Mouse (Mus musculus) hindbrain, embryonic 13.5 days (tissue): ENCODE measurements around the gene Sesn2. TPM values are rescaled to one million over a fixed set of nuclear protein-coding genes. Genes with fewer than 3 reads are reported as not detected.
"Not testable (repeated sequence)": the region's sequence is repeated elsewhere in the genome, so short reads cannot be mapped to it uniquely, and the experiment has no call there.

Experiments used
- ATAC-seq: fragments of 200-750 bp; cut with Nextera tagmentation; 2 replicates; pipeline ENCODE4 v1.8.0; 2017; ENCODE audit warnings: moderate TSS enrichment; ENCODE audit not compliant: low FRiP score
- H3K27ac ChIP-seq: fragments of 300-500 bp; sonication (generic); 2 replicates; pipeline ENCODE4 v1.5.1; 2015; ENCODE audit warnings: inconsistent platforms, mild to moderate bottlenecking, moderate library complexity
- H3K27me3 ChIP-seq: fragments of 300-500 bp; sonication (generic); 2 replicates; pipeline ENCODE4 v1.6.1; 2015; ENCODE audit warnings: mild to moderate bottlenecking, inconsistent platforms
- H3K36me3 ChIP-seq: fragments of 300-500 bp; sonication (generic); 2 replicates; pipeline ENCODE4 v1.6.1; 2015; ENCODE audit warnings: mild to moderate bottlenecking, inconsistent platforms
- H3K4me1 ChIP-seq: fragments of 300-500 bp; sonication (generic); replicated peaks from 2 replicates; pipeline ENCODE4 v1.6.1; 2015; ENCODE audit warnings: inconsistent platforms
- H3K4me2 ChIP-seq: fragments of 300-500 bp; sonication (generic); 2 replicates; pipeline ENCODE4 v1.6.1; 2015; ENCODE audit warnings: inconsistent platforms, mild to moderate bottlenecking, moderate library complexity
- H3K4me3 ChIP-seq: fragments of 300-500 bp; sonication (generic); 2 replicates; pipeline ENCODE4 v1.5.1; 2015; ENCODE audit warnings: mild to moderate bottlenecking, inconsistent platforms
- H3K9ac ChIP-seq: fragments of 300-500 bp; sonication (generic); 2 replicates; pipeline ENCODE4 v1.6.1; 2015; ENCODE audit warnings: mild to moderate bottlenecking, inconsistent platforms
- H3K9me3 ChIP-seq: fragments of 300-500 bp; sonication (generic); 2 replicates; pipeline ENCODE4 v1.6.1; 2016; ENCODE audit warnings: inconsistent platforms
- WGBS: fragments of 180-500 bp; shearing (Covaris S2); methylation state at CpG from one replicate; pipeline ENCODE4 v1.1.7; 2015; 5-methylcytosine and 5-hydroxymethylcytosine counted together
- polyA plus RNA-seq: library from polyadenylated mRNA; unstranded; fragments of >200 nt; fragmentation: Nextera tagmentation; extraction: Ambion mirVana; gene quantifications from 2 replicates; pipeline ENCODE4 v1.2.1, GENCODE M21; 2015

Gene Sesn2
- polyA plus RNA-seq: 6.6 and 8.1 TPM in 2 replicates

- no peaks in the 10 kb centered on the region for H3K36me3 ChIP-seq
- peak within 1 kb of the TSS; percentile 82 for H3K27ac ChIP-seq
- ATAC-seq: peak; percentile 93
- H3K4me1 ChIP-seq: peaks cover 32% of the 10 kb centered on the region
- peak within 1 kb of the TSS; percentile 87 for H3K4me3 ChIP-seq
- 0% methylated on average over 32 of the region's 32 CpGs for WGBS
- no peaks in the 10 kb centered on the region for H3K9me3 ChIP-seq
- H3K4me2 ChIP-seq: peak within 1 kb of the TSS; percentile 94
- H3K27me3 ChIP-seq: peaks cover 8% of the 10 kb centered on the region
- peak within 1 kb of the TSS; percentile 82 for H3K9ac ChIP-seq
Measured at GRCm38 (mm10) chr4:132510352-132510798, at the start of gene Sesn2. Gene Sesn2 (minus strand): TSS chr4:132510501.

- not testable (repeated sequence) for H3K9me3 ChIP-seq, H3K4me2 ChIP-seq, H3K27ac ChIP-seq, H3K9ac ChIP-seq, H3K27me3 ChIP-seq, ATAC-seq, H3K4me1 ChIP-seq, H3K4me3 ChIP-seq
- peaks cover 42% of the 10 kb centered on the region for H3K36me3 ChIP-seq
- 94% methylated on average over 7 of the region's 7 CpGs for WGBS
Measured at GRCm38 (mm10) chr4:132555550-132555949, 45.2 kb upstream of the Sesn2 start.

GRCm38 (mm10) chr4:132554653-132555052, 44.4 kb upstream of the Sesn2 start:
- Histone ChIP-seq H3K9me3 (no peaks in the 10 kb centered on the region), H3K36me3 (peaks cover 50% of the 10 kb centered on the region), H3K4me1 (no peaks in the 10 kb centered on the region), H3K4me2 (no peak overlapping the region), H3K27ac (no peak overlapping the region), H3K4me3 (no peak overlapping the region), H3K9ac (no peak overlapping the region), H3K27me3 (no peaks in the 10 kb centered on the region)
- 86% methylated on average over 8 of the region's 8 CpGs for WGBS
- ATAC-seq: no peak

GRCm38 (mm10) chr4:132554221-132554620, 43.9 kb upstream of the Sesn2 start:
- peaks cover 54% of the 10 kb centered on the region for H3K36me3 ChIP-seq

GRCm38 (mm10) chr4:132545851-132546250, 35.5 kb upstream of the Sesn2 start:
- Histone ChIP-seq H3K27ac (no peak overlapping the region), H3K36me3 (peaks cover 90% of the 10 kb centered on the region), H3K27me3 (no peaks in the 10 kb centered on the region), H3K4me2 (no peak overlapping the region), H3K4me3 (no peak overlapping the region), H3K4me1 (no peaks in the 10 kb centered on the region), H3K9me3 (no peaks in the 10 kb centered on the region), H3K9ac (no peak overlapping the region)
- ATAC-seq: no peak
- WGBS: 50% methylated on average over 8 of the region's 8 CpGs

More at GRCm38 (mm10) chr4:132554221-132554620, 43.9 kb upstream of the Sesn2 start:
- Histone ChIP-seq H3K9ac (no peak overlapping the region), H3K27me3 (no peaks in the 10 kb centered on the region), H3K9me3 (no peaks in the 10 kb centered on the region), H3K4me3 (no peak overlapping the region), H3K4me2 (no peak overlapping the region), H3K4me1 (no peaks in the 10 kb centered on the region), H3K27ac (no peak overlapping the region)
- no peak for ATAC-seq
- WGBS: 77% methylated on average over 5 of the region's 5 CpGs

DNA sequence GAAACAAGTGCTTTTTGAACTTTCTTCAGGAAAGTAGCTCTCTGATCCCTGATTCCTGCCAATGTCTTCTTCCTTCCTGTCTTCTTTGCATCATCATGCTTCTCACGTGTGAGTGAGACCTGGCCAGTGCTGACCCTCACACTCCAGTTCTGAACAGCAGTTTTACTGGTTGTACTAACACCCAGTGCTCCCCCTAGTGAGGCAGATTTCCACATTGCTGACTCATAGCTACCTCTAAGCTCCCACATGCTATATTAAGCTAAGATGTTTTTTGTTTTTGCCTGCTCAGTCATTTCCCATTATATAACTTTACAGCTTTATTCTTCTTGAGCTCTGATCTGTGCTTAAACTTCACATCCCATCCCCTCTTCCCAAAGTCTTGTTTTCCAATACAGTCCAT, 32.4 kb upstream of the Sesn2 start:
- Histone ChIP-seq H3K4me2 (no peak overlapping the region), H3K27ac (no peak overlapping the region), H3K27me3 (no peaks in the 10 kb centered on the region), H3K4me3 (no peak overlapping the region), H3K4me1 (peaks cover 5% of the 10 kb centered on the region; the same call in 1 of the 2 replicates), H3K36me3 (peaks cover 86% of the 10 kb centered on the region), H3K9ac (no peak overlapping the region), H3K9me3 (no peaks in the 10 kb centered on the region)
- 86% methylated on average over 1 of the region's 1 CpGs for WGBS
- no peak for ATAC-seq

DNA sequence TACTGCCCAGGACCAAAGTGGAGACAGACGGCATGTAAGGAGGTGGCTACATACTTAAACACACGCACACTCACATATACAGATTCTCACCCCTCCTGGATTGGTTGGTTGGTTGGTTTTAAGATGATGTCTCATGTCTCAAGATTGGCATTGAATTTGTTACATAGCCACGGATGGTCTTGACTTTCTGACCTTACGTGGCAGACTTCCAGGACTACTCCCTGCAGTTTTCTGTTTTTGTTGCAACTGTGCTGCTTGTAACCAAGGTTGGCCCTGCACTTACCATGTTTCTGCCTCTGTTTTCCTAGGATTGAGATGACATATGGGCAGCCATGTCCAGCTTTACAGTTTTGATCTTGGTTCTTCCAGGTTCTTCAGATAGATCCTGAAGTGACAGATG, 31.1 kb upstream of the Sesn2 start:
- Histone ChIP-seq H3K9me3 (no peaks in the 10 kb centered on the region), H3K36me3 (peaks cover 74% of the 10 kb centered on the region), H3K4me1 (peaks cover 18% of the 10 kb centered on the region), H3K27me3 (no peaks in the 10 kb centered on the region), H3K4me2 (no peak overlapping the region), H3K27ac (no peak overlapping the region), H3K9ac (peak overlapping the region; percentile 20; the same call in 1 of the 2 replicates), H3K4me3 (no peak overlapping the region)
- WGBS: 91% methylated on average over 4 of the region's 4 CpGs
- ATAC-seq: no peak

DNA sequence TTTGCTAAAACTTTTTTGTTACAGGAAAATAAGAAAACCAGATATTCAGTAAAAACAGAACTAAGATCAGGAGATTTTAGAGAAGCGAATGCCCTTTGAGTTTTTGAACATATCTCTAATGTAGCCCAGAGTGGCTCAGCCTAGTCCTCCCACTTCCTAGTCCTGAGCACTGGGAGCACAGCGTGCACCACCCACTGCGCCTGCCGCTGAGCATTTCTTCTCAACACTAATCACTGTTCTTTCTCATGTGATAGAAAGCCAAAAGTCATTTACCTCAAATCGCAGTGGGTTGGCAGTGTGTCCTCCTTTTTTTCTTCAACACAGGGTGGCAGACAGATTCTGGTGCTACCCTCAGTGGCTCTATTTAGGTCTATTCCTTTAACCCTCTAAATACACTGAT, 29.2 kb upstream of the Sesn2 start:
- Histone ChIP-seq H3K4me1 (peaks cover 29% of the 10 kb centered on the region), H3K27me3 (no peaks in the 10 kb centered on the region), H3K4me2 (no peak overlapping the region), H3K9ac (no peak overlapping the region), H3K9me3 (no peaks in the 10 kb centered on the region), H3K36me3 (peaks cover 62% of the 10 kb centered on the region), H3K27ac (no peak overlapping the region), H3K4me3 (no peak overlapping the region)
- ATAC-seq: no peak
- 94% methylated on average over 5 of the region's 5 CpGs for WGBS

- H3K9me3 ChIP-seq: no peaks in the 10 kb centered on the region
- peak within 1 kb of the TSS; percentile 79 for H3K4me2 ChIP-seq
- H3K27ac ChIP-seq: peak within 1 kb of the TSS; percentile 89
- peaks cover 30% of the 10 kb centered on the region for H3K36me3 ChIP-seq
- H3K9ac ChIP-seq: peak within 1 kb of the TSS; percentile 97
- H3K4me1 ChIP-seq: peaks cover 54% of the 10 kb centered on the region
- ATAC-seq: peak; percentile 72
- H3K4me3 ChIP-seq: peak within 1 kb of the TSS; percentile 100
- H3K27me3 ChIP-seq: no peaks in the 10 kb centered on the region
- WGBS: under 1% methylated on average over 59 of the region's 60 CpGs
Measured at GRCm38 (mm10) chr4:132535406-132536121, 25.3 kb upstream of the Sesn2 start, which contains the start of gene Dnajc8. Gene Dnajc8 (plus strand): TSS chr4:132535550.

GRCm38 (mm10) chr4:132532981-132533916, 22.9 kb upstream of the Sesn2 start, which contains the start of gene Atpif1:
Gene Atpif1 (minus strand): TSS chr4:132533659.
- Histone ChIP-seq H3K36me3 (peaks cover 23% of the 10 kb centered on the region), H3K4me2 (peak within 1 kb of the TSS; percentile 88), H3K9ac (peak within 1 kb of the TSS; percentile 95), H3K27ac (peak within 1 kb of the TSS; percentile 99), H3K4me1 (peaks cover 50% of the 10 kb centered on the region), H3K27me3 (no peaks in the 10 kb centered on the region), H3K9me3 (no peaks in the 10 kb centered on the region), H3K4me3 (peak within 1 kb of the TSS; percentile 72)
- peak; percentile 90 for ATAC-seq
- under 1% methylated on average over 63 of the region's 63 CpGs for WGBS

DNA sequence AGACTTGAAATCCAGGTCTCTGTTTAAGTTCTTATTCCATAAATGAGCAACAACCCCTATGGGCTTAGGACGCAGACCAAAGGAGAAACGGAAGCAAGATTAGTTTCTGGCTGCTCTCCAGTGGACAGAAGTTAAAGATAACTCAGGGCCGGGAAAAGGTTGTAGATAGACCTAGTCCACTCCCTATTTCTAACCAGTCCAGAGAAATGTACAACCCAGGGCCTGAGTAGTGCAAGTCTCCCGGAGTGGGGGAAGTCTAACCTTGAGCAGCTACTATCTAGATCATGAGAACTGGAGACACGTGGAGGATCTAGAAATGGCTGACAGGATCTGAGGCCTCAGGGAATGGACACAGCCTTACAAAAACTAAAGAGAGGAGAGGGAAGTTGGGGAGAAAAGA, 22.2 kb upstream of the Sesn2 start:
- 33% methylated on average over 5 of the region's 5 CpGs for WGBS
- peak overlapping the region; percentile 88 for H3K4me2 ChIP-seq
- no peak for ATAC-seq

More for the DNA sequence above, 22.2 kb upstream of the Sesn2 start:
- no peaks in the 10 kb centered on the region for H3K27me3 ChIP-seq
- peak overlapping the region; percentile 99 for H3K27ac ChIP-seq
- H3K4me1 ChIP-seq: peaks cover 47% of the 10 kb centered on the region
- H3K9me3 ChIP-seq: no peaks in the 10 kb centered on the region
- peak overlapping the region; percentile 95 for H3K9ac ChIP-seq
- peaks cover 18% of the 10 kb centered on the region for H3K36me3 ChIP-seq
- H3K4me3 ChIP-seq: peak overlapping the region; percentile 72
